Mouse (Mus musculus) E14TG2a.4 (cell line): Measurements from ENCODE around the gene Pign.

Experiments used
- CTCF ChIP-seq: conservative IDR thresholded peaks from 2 replicates; pipeline ENCODE4 v1.5.1; 2014; ENCODE audit warnings: low read length
- NANOG ChIP-seq: IDR thresholded peaks from 2 replicates; pipeline ENCODE4 v1.6.1; 2014; ENCODE audit warnings: borderline replicate concordance, low read length, mixed read lengths

- no peak for TF ChIP-seq CTCF
- no peak for TF ChIP-seq NANOG
Measured at GRCm38 (mm10) chr1:105582800-105583199, 80.7 kb downstream of the Pign start.
